Mouse (Mus musculus) mature B cell (primary cell): ENCODE measurements around the gene Pbx1.

Source experiments
- in situ Hi-C: fragments of 300-500 bp; cut with MboI; formaldehyde crosslinking; loops from 2 replicates; pipeline ENCODE4 v1.14.3; 2019

The Pbx1 gene

DNA sequence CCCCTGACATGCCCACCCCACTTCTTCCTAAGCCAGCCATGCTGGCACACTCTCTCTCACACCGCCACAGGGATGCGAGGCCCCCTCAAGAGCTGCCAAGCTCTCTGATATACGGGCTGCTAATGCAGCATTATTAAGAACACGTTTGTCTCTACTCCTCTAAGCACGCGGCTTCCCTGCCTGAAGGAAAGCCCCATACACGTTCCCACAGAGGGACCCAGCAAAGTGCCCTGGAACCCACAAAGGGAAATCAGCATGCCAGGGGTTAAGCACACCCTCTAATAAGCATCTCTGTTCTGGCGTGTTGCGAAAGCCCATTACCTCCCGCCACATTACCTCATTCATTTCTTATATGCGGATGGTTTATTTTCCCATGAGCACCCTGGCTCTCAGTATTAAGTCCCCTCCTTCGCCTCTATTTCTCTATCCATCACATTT is 132.1 kb downstream of the Pbx1 start:
- in situ Hi-C loops: no loop called here

DNA sequence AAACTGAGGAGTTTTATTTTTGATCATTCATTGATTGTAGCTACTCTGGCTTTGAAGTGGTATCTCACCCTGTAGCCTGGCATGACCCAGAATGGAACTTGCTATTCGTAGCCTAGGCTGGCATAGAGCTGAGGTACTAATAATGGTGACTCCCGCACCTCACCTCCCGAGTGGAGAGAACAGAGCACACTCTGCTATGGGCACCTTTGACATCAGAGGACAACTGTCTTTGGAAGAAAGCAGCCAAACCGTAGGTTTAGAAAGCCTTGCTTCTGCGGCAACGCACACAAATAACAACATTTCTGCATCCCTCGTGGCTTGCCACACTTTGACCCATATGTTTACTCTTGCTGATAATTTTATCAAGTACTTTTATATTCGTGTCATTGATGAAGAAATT is 132.9 kb downstream of the Pbx1 start:
- in situ Hi-C loops: no loop called here

DNA sequence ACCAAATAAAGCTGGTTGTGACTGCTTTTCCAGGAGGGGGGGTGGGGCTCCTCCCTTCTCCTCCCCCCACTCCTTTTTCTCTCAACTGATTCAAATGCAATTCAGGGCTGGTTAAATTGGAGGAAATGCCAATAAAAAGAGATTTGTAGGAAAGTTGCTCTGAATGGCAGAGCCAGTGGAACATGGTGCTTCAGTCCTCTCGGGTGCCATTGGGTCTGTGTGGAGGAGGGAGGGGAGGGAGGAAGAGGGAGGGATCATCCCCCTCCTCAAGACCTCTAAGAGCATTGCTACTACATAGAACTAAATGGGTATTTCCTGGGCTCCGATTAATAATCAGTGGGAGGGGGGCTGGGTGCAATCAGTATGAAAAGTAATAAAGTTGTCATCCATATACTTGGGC is 135.8 kb downstream of the Pbx1 start:
- in situ Hi-C loops: no loop called here

DNA sequence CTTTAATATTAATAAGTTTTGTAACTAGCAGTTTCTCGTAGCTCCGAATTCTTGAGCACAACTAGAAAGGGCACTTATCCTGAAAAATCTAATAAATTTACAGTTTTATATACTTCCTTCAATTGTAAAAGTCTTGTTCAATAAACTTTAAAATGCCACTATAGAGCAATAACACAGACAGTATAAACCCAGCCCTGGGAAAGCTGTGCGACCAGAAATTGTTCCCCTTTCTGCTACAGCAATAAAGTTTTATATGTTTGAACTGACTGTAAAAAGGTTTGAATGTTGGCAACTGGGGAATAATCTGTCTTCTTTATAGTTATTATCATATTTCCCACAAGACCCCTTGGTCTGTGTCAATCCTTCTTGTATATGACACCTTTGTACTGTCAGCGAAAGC is 136.3 kb downstream of the Pbx1 start:
- in situ Hi-C loops: no loop called here

DNA sequence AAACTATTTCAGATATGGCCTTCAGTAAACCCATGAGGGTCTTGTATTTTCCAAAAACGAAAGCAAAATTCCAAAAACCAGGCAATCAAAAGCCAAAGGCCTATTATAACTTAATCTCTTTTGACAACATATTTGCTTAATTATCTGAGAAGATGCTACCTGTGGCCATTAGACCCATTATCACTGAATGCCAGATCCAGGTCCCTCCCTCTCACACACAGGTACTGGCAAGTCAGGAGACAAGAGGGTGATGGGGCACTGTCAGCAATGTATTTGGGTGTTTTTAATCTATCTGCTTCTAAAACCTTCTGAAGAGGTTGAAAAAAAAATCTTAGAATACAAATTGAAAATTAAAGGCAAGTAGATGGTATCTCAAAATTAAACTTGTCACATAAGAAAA is 138.4 kb downstream of the Pbx1 start:
- in situ Hi-C loops: no loop called here

DNA sequence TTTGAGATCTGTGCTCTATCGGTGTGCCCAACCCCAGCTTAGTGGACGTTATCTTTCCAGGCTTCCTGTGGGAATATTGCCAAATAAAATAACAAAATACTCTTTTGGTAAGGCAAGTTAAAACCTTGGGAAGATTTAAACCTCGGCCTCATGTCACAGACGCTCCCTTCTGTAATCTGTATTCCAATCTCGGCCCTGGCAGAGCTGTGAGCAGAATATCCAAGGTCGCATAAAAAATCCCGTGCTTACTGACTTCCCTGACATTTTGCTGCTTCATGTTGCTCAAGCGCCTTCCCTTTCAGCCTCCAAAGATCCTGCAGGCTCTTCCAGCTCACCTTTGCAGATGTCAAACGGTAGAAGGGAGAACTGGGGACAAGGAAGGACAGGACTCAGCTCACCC is 140.0 kb downstream of the Pbx1 start:
- in situ Hi-C loops: no loop called here

DNA sequence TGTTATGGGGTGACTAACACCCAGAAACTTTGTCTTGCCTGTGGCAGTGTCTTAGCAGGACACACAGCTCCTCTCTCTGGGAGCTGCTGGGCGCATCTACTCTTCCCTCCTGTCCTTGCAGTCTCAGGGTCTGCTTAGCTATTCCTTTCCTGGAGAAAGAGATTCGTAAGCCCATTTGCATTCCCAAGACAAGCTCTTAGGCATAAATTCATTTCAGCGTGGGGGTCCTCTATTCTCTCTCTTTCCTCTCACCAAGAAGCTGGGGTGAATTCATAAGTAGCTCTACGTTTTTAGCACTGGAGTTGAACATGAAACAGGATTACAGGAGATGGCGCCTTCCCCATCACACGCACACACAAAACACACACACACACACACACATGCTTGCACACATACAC is 140.4 kb downstream of the Pbx1 start:
- in situ Hi-C loops: no loop called here

DNA sequence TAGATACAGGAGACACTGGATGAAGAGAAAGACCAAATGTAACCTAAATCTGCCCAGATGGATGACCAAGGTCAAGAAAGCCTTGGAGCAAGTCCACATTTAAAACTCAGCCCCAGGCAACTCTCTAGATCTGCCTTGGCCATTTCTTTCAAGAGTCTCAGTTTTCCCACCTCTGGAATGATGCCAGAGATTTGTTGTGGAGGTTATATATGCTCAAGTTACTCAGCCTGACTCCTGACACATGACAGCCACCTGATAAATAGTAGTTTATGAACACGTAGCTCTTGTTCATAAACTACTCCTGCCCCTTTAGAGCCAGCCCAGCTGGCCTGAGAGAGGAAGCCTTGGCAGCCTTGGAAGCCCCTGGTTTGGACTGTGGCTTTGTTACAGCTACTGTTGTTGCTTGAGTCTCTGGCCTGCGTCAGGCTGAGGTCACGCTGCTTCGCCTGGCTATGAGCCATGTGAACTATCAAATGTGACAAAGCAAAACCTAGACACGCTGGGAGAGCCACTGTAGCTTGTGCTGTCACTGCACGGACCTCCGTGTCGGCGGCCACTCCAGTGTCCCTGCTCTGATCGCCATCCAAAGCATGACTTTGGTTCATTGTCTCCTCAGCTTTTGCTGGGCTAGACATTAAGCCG is 140.9 kb downstream of the Pbx1 start:
- in situ Hi-C loops: no loop called here

DNA sequence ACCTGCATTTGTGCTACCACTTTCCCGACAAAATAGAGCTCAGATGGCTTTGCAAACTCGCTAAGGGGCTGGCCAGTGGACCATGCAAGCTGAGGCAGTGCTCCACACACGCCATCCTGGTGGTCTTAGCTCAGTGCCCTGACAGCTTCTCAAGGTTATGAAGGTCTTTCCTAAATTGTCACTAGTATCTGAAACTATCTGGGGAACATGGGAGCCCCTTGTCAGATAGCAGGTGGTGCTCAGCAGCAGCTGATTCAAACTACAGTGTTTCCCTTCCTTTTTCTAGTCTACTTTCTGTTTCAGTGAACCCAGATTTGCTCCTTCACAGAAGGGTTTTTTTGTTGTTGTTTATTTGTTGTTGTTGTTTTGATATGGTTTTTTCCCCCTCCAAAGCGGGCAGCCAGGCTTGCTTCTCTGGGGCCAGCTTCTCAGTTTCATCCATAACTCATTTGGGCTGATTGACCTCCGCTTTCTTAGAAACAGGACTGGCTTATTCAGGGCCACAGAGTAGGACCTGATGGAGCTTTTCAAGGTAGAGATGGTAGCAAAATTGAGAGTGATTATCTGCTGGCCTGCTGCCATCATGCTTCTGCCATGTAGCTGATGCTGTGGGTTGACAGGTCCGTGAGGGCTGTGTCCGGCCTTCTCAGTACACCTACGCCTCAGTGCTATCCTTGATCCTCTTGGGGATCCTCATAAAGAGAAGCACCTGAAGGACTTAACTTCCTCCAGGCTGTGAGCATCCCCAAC is 141.7 kb downstream of the Pbx1 start:
- in situ Hi-C loops: no loop called here

DNA sequence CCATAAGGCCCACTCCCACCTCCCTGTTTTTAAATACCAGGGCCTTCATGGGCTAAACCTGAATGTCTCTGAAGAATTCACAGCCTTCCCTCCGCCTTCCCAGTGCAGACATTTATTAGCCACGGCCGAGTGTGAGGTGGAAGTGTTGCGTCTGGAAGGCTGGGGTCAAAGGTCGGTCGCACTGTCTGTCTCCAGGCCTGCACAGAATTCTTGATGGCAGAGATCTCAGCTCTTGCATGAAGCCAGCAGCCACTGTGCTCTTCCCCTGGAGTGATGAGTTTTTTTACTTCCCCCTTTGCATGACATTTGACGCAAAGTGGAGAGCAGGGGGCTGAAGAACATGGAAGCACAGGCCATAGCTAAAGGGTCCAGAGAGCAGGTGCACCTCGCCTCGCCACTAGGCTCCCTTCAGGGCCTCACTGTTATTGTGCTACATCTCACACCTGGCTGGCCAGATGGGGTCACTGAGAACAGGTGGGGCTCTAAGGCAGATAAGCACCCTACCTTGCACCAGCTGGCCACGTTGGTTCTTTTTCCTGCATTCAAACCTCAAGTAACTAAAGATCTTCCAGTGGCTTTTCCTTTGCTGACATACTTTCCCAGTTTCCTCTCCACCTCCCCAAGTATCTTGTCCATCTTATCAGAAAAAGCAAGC is 143.1 kb downstream of the Pbx1 start:
- in situ Hi-C loops: no loop called here

DNA sequence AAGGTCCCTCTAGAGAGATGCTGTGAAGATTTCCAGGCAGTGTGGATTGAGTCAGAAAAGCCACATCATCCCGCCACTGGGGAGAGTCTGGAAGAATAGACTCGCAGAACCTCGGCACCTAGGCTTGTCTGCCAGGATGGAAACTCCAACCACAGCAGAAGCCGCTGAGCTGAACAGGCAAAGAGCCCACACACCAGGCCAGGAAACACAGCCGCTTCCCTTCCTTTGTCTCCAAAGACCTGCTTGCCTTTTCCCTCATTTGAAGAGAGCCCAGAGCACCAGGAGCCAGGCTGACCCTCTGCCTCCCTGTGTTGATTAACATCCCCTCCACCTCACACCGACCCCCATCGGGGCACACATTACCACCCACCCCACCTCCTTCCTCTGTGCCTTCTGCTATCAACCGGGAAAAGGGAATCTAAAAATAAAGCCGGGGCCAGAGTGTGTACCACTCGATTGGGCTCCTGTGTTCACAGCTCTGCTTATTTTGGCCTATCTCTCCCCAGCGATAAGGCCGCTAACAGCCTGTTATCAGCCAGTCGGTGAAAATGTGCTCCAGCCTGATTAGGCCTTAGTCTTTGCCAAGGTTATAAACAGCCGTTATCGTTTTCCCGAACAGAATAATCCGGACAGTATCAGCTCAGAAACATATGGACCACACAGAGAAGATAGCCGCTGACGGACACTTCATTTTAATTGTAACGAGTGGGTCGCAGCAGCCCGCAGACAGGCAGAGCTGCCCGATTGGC is 144.1 kb downstream of the Pbx1 start:
- in situ Hi-C loops: no loop called here

DNA sequence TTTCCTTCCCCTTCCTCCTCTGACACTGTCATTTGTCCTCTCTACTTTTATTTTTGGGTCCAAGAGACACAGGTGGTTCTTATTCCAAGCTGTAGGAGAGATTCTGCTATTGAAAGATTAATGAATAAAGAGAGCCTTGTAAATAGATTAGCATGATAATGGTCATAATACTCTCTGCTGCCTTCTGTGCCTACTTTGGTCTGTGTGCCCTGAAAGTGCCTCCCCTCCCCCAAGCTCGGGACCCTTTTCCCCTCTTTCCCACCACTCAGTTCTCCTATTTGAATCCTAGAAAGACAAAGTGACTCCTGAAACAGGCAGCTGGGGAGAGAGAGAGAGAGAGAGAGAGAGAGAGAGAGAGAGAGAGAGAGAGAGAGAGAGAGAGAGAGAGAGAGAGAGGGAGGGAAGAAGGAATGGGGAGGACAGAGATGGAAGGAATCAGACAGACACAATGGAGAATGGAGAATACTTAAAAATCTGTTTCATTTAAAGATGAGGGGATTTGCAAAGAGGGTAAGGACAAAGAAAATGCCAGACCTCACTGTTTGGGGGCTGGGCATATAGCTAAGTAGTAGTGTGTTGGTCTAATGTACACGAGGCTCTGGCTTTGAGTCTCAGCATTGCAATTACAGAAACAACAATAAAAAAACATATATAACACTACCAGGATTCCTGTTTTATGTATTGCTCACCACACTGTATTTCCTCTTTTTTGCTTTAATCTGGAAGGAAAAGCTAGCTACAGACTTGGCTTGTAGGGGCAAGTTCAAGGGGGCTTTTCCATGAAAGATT is 145.0 kb downstream of the Pbx1 start:
- in situ Hi-C loops: no loop called here

DNA sequence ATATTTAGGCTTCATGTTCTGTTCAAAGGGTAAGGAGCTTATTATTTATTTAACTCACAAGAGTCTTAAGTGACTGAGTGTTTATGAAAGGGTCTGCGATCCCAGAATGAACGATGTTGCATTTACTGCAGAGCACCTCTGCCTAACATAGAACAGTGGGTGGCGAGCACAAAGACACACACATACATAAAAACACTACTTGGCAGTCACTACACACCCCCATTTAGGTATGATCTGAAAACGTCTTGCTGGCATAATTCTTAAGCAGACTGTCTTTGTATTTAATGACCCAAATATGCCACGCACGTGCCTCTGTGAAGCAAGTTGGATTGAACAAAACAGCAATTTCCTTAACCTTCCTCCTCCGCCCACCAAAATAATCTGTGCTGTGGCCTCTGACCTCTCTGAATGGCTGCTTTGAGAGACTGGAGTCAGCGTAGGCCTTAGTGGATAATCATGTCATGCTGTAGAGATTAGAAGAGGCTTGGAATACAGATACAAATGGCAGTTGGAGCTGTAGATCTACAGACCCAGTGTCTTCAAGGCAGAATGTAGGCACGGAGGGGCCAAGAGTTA is 147.4 kb downstream of the Pbx1 start:
- in situ Hi-C loops: no loop called here

DNA sequence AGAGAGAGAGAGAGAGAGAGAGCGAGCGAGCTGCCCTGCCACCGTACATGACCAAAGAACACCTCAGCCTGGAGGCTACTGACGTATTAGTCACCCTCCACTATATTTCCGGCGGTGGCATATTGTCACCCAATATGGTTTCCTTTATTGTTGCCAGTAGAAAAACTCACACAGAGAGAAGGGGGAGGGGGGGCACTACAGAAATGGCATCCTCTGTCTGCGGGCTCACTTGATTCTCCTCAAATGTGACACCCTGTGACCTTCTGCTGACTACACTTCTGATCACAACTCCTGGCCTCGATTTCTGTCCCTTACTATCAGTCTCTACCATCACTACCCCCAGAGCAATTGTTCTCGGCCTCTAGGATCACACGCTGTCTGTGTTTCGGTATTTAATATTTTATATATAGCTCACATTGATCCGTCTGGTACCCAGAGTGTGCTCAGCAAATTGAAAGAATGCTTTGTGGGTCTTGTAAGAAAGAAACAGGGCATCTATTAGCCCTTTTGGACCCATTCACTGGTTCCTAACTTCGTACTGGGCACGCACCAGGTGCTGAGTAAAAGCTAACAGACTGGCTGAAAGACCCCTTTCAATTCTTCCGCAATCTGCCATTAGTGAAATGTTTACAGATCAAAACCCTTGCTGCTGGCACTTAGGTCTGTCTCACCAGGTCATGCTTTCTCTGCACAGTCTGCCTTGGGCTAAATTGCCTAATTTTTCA is 148.1 kb downstream of the Pbx1 start:
- in situ Hi-C loops: no loop called here

DNA sequence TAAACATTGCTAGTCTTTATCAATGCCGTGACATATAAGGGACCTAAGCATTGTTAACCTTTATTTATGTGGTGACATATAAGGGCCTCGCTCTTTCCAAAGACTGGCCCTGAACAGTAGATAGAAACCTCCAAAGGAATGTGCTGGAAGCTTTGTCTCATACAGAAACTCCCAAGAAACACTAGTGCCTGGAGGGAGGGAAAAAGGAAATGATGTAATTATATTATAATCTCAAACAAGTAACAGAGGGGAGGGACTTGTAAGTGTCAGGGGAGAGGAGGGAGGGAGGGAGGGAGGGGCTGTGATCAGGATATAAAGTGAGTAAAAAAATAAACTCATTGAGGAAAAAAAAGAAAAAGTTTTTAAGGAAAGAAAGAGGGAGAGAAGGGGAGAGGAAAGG is 148.6 kb downstream of the Pbx1 start:
- in situ Hi-C loops: no loop called here

DNA sequence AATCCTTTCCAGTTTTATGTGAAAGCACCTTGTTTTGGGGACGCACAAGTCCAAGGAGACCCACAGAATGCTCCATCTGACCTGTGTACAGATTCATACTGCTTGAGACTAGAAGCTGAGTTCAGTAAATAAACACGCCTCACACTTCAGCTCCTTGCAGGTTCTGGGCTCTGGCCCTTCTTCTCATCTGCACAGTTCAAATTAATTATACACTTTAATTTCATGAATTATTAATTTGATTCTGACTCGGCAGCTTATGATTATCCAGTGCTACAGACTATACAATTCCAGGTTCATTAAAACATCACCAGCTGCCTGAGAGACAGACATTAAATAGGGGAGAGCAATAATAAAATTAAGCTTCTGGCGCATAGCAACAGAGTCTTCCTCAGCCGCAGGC is 156.4 kb downstream of the Pbx1 start:
- in situ Hi-C loops: no loop called here

DNA sequence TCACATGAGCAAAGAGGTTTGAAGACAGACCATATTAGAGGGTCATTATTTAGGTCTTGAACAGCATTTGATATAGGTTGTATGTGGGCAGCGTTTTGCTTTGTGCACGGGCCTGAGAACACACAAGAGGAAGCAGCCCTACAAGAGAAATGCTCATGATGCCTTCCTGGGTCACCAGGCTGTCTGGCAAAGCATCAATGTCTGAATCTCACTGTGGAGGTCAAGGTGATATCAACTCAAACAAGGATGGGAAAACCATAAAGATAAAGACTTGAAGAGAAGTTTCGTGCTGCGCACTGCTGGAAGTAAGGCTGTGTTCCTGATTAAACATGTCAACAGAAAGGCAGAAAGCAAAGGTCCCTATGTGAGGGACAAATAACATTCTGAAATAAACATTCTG is 157.8 kb downstream of the Pbx1 start:
- in situ Hi-C loops: no loop called here

DNA sequence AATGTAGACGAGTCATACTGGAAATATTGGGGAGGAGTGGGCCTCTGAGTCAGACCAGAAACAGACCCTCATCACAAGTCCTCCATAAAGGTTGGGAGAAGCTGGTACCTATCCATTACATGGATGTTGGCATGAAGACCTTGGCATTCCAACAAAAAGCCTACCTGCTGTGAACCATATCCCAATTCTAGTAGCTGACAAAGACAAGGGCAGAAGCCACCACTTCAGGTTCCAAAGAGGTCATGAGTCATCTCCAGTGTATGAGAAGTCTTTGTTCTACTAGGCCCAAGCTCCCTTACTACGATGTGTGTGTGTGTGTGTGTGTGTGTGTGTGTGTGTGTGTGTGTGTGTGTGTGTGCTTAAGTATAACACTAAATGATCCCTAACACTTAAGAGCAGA is 160.0 kb downstream of the Pbx1 start:
- in situ Hi-C loops: no loop called here

DNA sequence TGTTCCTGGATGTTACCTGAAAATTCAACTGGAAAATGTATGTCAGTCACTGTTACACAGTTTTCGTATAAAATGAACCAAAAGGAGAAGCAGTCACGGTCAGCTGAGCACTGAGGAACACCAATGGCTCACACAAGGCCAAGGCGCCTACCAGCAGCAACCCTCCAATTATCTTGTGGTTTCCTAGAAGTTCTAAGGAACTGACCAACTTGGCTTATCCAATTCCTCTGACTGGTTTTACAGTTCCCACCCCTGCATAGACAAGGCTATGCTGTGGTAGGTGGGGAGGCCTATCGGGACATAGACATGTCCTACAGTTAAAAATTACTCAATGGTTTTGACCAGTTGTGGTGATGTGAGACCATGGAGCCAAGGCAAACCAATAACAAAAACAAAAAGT is 160.9 kb downstream of the Pbx1 start:
- in situ Hi-C loops: no loop called here

DNA sequence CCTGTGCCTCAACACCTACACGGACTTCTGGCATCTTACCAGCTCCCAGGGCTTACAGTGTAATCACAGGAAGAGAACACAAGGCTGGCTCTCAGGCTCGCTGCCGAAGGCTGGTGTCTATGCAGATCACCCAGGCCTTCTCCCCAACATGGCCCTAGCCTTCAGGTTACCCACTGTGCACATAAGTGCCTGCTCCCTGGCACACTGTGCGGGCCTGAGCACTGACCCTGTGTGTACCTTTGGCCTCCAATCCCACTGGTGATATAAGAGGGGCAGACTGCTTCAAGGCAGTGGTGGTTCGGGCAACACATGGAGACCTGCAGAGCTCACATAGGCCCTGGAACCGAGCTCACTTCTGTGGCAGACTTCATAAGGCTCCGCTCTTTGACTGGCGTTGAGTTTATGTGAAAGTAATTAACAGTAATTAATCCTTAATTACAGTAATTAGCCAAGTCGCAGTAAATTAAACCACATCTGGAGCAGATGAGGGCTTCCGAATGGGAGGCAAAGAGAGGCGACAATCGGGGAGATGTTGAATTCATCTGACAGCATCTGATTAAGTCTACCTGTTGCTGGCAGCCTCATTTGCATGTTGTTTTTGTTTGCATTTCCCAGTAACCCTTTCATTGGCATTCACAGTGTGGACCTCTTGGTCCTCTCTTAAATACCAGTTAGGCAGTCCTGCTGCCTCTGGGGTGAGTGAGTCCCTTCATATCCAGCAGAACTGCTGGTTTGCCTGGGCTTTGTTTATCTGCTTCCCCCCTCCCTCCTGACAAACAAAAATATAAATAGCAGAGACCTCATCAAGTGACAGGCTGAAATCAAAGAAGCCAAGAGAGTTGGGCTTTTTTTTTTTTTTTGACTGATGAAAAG is 163.1 kb downstream of the Pbx1 start:
- in situ Hi-C loops: no loop called here
